ENCODE assay signal across 35 mouse cellular contexts in genomic region chr11:109406431-109406830, GRCm38 (mm10). TPM values are rescaled to one million over a fixed set of nuclear protein-coding genes. Genes with fewer than 3 reads are reported as not detected.
"Had no signal": no experiment of that assay in that cellular context is flagged by ENCODE, and none has a peak within 500 bp of the region (broad histone marks: within the 10 kb centered on the region; RNA-seq: fewer than 3 reads in every experiment).

No protein-coding gene starts in this region.

- H3K4me3 ChIP-seq: embryonic facial prominence, embryonic 10.5 days; embryonic facial prominence, embryonic 12.5 days; embryonic facial prominence, embryonic 13.5 days; embryonic facial prominence, embryonic 15.5 days; erythroblast, embryonic 14.5 days; forebrain, embryonic 10.5 days; forebrain, embryonic 12.5 days; forebrain, embryonic 13.5 days; forebrain, embryonic 15.5 days; gastrocnemius, adult 2 months; heart, adult 2 months had no signal

- H3K4me1 ChIP-seq: embryonic facial prominence, embryonic 10.5 days; embryonic facial prominence, embryonic 12.5 days; embryonic facial prominence, embryonic 13.5 days; embryonic facial prominence, embryonic 15.5 days; forebrain, embryonic 10.5 days; forebrain, embryonic 12.5 days; forebrain, embryonic 13.5 days; forebrain, embryonic 15.5 days had no signal

- H3K27ac ChIP-seq: embryonic facial prominence, embryonic 10.5 days; embryonic facial prominence, embryonic 12.5 days; embryonic facial prominence, embryonic 13.5 days; embryonic facial prominence, embryonic 15.5 days; forebrain, embryonic 10.5 days; forebrain, embryonic 12.5 days; forebrain, embryonic 13.5 days; forebrain, embryonic 15.5 days; gastrocnemius, adult 2 months; heart, adult 2 months had no signal

- H3K36me3 ChIP-seq: embryonic facial prominence, embryonic 13.5 days; embryonic facial prominence, embryonic 15.5 days; forebrain, embryonic 10.5 days; forebrain, embryonic 15.5 days had no signal

- H3K27me3 ChIP-seq: embryonic facial prominence, embryonic 12.5 days; embryonic facial prominence, embryonic 13.5 days; embryonic facial prominence, embryonic 15.5 days; forebrain, embryonic 12.5 days; forebrain, embryonic 13.5 days; forebrain, embryonic 15.5 days had no signal

- DNase-seq: cerebellum, adult 9-11 months; cerebellum, postnatal 10 days; cerebellum, postnatal 14 days; cerebellum, postnatal 25 days; cerebellum, postnatal 36 days; embryo, embryonic 11 days; forebrain, postnatal 0 days; gastrocnemius, adult 2 months; gastrocnemius, postnatal 10 days; gastrocnemius, postnatal 14 days; gastrocnemius, postnatal 25 days; gastrocnemius, postnatal 36 days; heart, adult 11 months; heart, adult 18-20 months; heart, adult 2 months had no signal

- H3K4me2 ChIP-seq: embryonic facial prominence, embryonic 12.5 days; embryonic facial prominence, embryonic 13.5 days; embryonic facial prominence, embryonic 15.5 days; forebrain, embryonic 12.5 days; forebrain, embryonic 13.5 days; forebrain, embryonic 15.5 days had no signal

- H3K9me3 ChIP-seq: embryonic facial prominence, embryonic 10.5 days; embryonic facial prominence, embryonic 12.5 days; embryonic facial prominence, embryonic 13.5 days; embryonic facial prominence, embryonic 15.5 days; forebrain, embryonic 10.5 days; forebrain, embryonic 12.5 days; forebrain, embryonic 13.5 days; forebrain, embryonic 15.5 days had no signal

- H3K9ac ChIP-seq: embryonic facial prominence, embryonic 12.5 days; embryonic facial prominence, embryonic 13.5 days; embryonic facial prominence, embryonic 15.5 days; forebrain, embryonic 12.5 days; forebrain, embryonic 13.5 days; forebrain, embryonic 15.5 days; forebrain, postnatal 0 days had no signal

RNA-seq across cellular contexts. Expression of gene 9930022D16Rik, which starts 7.3 kb away (rescaled TPM):
- total RNA-seq: common myeloid progenitor, adult 5-6 weeks; forebrain, postnatal 0 days; gastrocnemius, adult 18-20 months; gastrocnemius, adult 2 months; gastrocnemius, adult 8-10 months; gastrocnemius, postnatal 10 days; gastrocnemius, postnatal 14 days; gastrocnemius, postnatal 25 days; gastrocnemius, postnatal 36 days; gastrocnemius, postnatal 4 days; granulocyte monocyte progenitor cell, adult 5-6 weeks; heart, adult 18-20 months; heart, adult 2 months; heart, adult 8-10 months had no signal
- polyA plus RNA-seq: embryonic facial prominence, embryonic 10.5 days; embryonic facial prominence, embryonic 11.5 days; embryonic facial prominence, embryonic 12.5 days; embryonic facial prominence, embryonic 13.5 days; embryonic facial prominence, embryonic 15.5 days; forebrain, embryonic 10.5 days; forebrain, embryonic 11.5 days; forebrain, embryonic 12.5 days; forebrain, embryonic 13.5 days; forebrain, embryonic 14.5 days; forebrain, embryonic 15.5 days; forebrain, embryonic 16.5 days; forebrain, postnatal 0 days; gonadal fat pad, adult 2 months; heart, adult 2 months had no signal
